7 mouse cellular contexts compared by ENCODE assay signal in genomic region chr8:121665329-121665728, GRCm38 (mm10). TPM values are rescaled to one million over a fixed set of nuclear protein-coding genes. Genes with fewer than 3 reads are reported as not detected.
DNase-seq lines count a peak whose midpoint lies in the region; ATAC-seq and TF ChIP-seq lines count a peak whose summit lies in the region.

No protein-coding gene starts in this region.

- H3K9me3 ChIP-seq in embryonic facial prominence, embryonic 13.5 days, result no peaks in the 10 kb centered on the region
- H3K9me3 ChIP-seq in heart, embryonic 12.5 days (replicated peaks), result no peaks in the 10 kb centered on the region
- H3K9me3 ChIP-seq in kidney, embryonic 14.5 days (ENCODE audit: control insufficient read depth, low read length), result no peaks in the 10 kb centered on the region
- H3K9me3 ChIP-seq in lung, postnatal 0 days (ENCODE audit: low read length), result no peaks in the 10 kb centered on the region

- DNase-seq in adrenal gland, postnatal 10 days, result peak; percentile 64
- DNase-seq in lung, postnatal 0 days (ENCODE audit: low spot score), result peak; percentile 96
- DNase-seq in retina, postnatal 1 day, result peak; percentile 82
- DNase-seq in right cerebral cortex, postnatal 14 days, result no peak

- ATAC-seq in embryonic facial prominence, embryonic 13.5 days (ENCODE audit: insufficient number of reproducible peaks, insufficient read depth, low FRiP score, low TSS enrichment, low read depth), result peak; percentile 57; the same call in 1 of the 2 replicates
- peak; percentile 59 for ATAC-seq in heart, embryonic 12.5 days (ENCODE audit: insufficient number of reproducible peaks, low FRiP score)
- peak; percentile 85 for ATAC-seq in kidney, embryonic 14.5 days (ENCODE audit: low FRiP score, low TSS enrichment)
- ATAC-seq in lung, postnatal 0 days, result peak; percentile 82

- peak overlapping the region; percentile 12 for H3K4me3 ChIP-seq in embryonic facial prominence, embryonic 13.5 days
- H3K4me3 ChIP-seq in heart, embryonic 12.5 days, result peak overlapping the region; percentile 23
- peak overlapping the region; percentile 7 for H3K4me3 ChIP-seq in kidney, embryonic 14.5 days (ENCODE audit: low read length)
- no peak overlapping the region for H3K4me3 ChIP-seq in lung, postnatal 0 days (ENCODE audit: low read depth, low read length)

- H3K4me2 ChIP-seq in embryonic facial prominence, embryonic 13.5 days, result peak overlapping the region; percentile 46
- H3K4me2 ChIP-seq in heart, embryonic 12.5 days, result peak overlapping the region; percentile 57
- peak overlapping the region; percentile 33 for H3K4me2 ChIP-seq in kidney, embryonic 14.5 days (replicated peaks; ENCODE audit: low read depth, low read length)
- H3K4me2 ChIP-seq in lung, postnatal 0 days (replicated peaks; ENCODE audit: low read depth, low read length), result peak overlapping the region; percentile 41

- H3K27me3 ChIP-seq in embryonic facial prominence, embryonic 13.5 days, result peaks cover 4% of the 10 kb centered on the region; the same call in 1 of the 2 replicates
- no peaks in the 10 kb centered on the region for H3K27me3 ChIP-seq in heart, embryonic 12.5 days (replicated peaks)
- no peaks in the 10 kb centered on the region for H3K27me3 ChIP-seq in kidney, embryonic 14.5 days (ENCODE audit: control insufficient read depth, insufficient read depth, low read length)
- H3K27me3 ChIP-seq in lung, postnatal 0 days (replicated peaks; ENCODE audit: insufficient read depth, low read length), result no peaks in the 10 kb centered on the region

- peak overlapping the region; percentile 58 for H3K9ac ChIP-seq in embryonic facial prominence, embryonic 13.5 days
- H3K9ac ChIP-seq in heart, embryonic 12.5 days, result peak overlapping the region; percentile 53; the same call in 1 of the 2 replicates
- H3K9ac ChIP-seq in kidney, embryonic 14.5 days (ENCODE audit: low read depth, low read length), result peak overlapping the region; percentile 40; the same call in 1 of the 2 replicates
- H3K9ac ChIP-seq in lung, postnatal 0 days (replicated peaks; ENCODE audit: low read depth), result no peak overlapping the region

- TF ChIP-seq EP300 in lung, postnatal 0 days (IDR thresholded peaks at IDR 0.05), result peak; percentile 58; the same call in 1 of the 2 replicates

- WGBS in embryonic facial prominence, embryonic 13.5 days, result 7% methylated on average over 16 of the region's 16 CpGs
- WGBS in heart, embryonic 12.5 days, result 8% methylated on average over 16 of the region's 16 CpGs
- 3% methylated on average over 16 of the region's 16 CpGs for WGBS in kidney, embryonic 14.5 days
- 1% methylated on average over 14 of the region's 16 CpGs for WGBS in lung, postnatal 0 days

- peak overlapping the region; percentile 83 for H3K27ac ChIP-seq in embryonic facial prominence, embryonic 13.5 days
- peak overlapping the region; percentile 76 for H3K27ac ChIP-seq in heart, embryonic 12.5 days (ENCODE audit: poor library complexity, severe bottlenecking)
- peak overlapping the region; percentile 73 for H3K27ac ChIP-seq in kidney, embryonic 14.5 days (ENCODE audit: low read depth, low read length)
- peak overlapping the region; percentile 89 for H3K27ac ChIP-seq in lung, postnatal 0 days (ENCODE audit: low read length)

- no peaks in the 10 kb centered on the region for H3K36me3 ChIP-seq in embryonic facial prominence, embryonic 13.5 days
- no peaks in the 10 kb centered on the region for H3K36me3 ChIP-seq in heart, embryonic 12.5 days
- H3K36me3 ChIP-seq in kidney, embryonic 14.5 days (ENCODE audit: control insufficient read depth, insufficient read depth, low read length), result no peaks in the 10 kb centered on the region
- H3K36me3 ChIP-seq in lung, postnatal 0 days (ENCODE audit: insufficient read depth, low read length), result no peaks in the 10 kb centered on the region

- H3K4me1 ChIP-seq in embryonic facial prominence, embryonic 13.5 days, result peaks cover 34% of the 10 kb centered on the region
- H3K4me1 ChIP-seq in heart, embryonic 12.5 days (replicated peaks), result peaks cover 44% of the 10 kb centered on the region
- H3K4me1 ChIP-seq in kidney, embryonic 14.5 days (ENCODE audit: control insufficient read depth, insufficient read depth, low read length), result peaks cover 11% of the 10 kb centered on the region
- peaks cover 2% of the 10 kb centered on the region; the same call in 1 of the 2 replicates for H3K4me1 ChIP-seq in lung, postnatal 0 days (ENCODE audit: insufficient read depth, low read depth, low read length)

- 0 out of 2 replicates have a peak, but pooled peaks have one; percentile 18 for TF ChIP-seq CTCF in lung, postnatal 0 days (IDR thresholded peaks at IDR 0.05)

RNA-seq across cellular contexts. Expression of gene Zcchc14, which starts 12.6 kb away (rescaled TPM):
- 10 to 100 TPM; 38.0 to 47.6 TPM for total RNA-seq in adrenal gland, postnatal 10 days (2021)
- 19.4 and 19.9 TPM in 2 replicates for polyA plus RNA-seq in embryonic facial prominence, embryonic 13.5 days (2015; fragmentation: Nextera tagmentation; extraction: Ambion mirVana)
- polyA plus RNA-seq in heart, embryonic 12.5 days (2016; fragmentation: Nextera tagmentation; extraction: Ambion mirVana), result 9.2 and 9.9 TPM in 2 replicates
- polyA plus RNA-seq in kidney, embryonic 14.5 days (2014; fragmentation: Nextera tagmentation; extraction: Ambion mirVana), result 19.3 and 26.9 TPM in 2 replicates
- 11.1 and 14.7 TPM in 2 replicates for polyA plus RNA-seq in lung, postnatal 0 days (2015; fragmentation: Nextera tagmentation; extraction: Ambion mirVana)
